Mouse (Mus musculus) hematopoietic stem cell, adult 5-6 weeks (primary cell): Measurements from ENCODE around the gene Tpx2. TPM values are rescaled to one million over a fixed set of nuclear protein-coding genes. Genes with fewer than 3 reads are reported as not detected.
A peak's percentile ranks its signal among the peaks of the same experiment; 100 is the strongest.

ENCODE experiments used
- ATAC-seq, 2 experiments: fragments of 125-278 bp in 1 of 2; replicated peaks in 1 of 2; 2 replicates each; pipeline ENCODE4 v1.8.0; 2016 to 2017; ENCODE audit warnings: inconsistent platforms in 2 of 2, mild to moderate bottlenecking in 2 of 2, moderate number of reproducible peaks in 2 of 2, low read depth in 1 of 2, moderate TSS enrichment in 1 of 2; ENCODE audit not compliant: low FRiP score in 2 of 2, poor library complexity in 2 of 2, severe bottlenecking in 2 of 2, insufficient read depth in 1 of 2, low TSS enrichment in 1 of 2
- total RNA-seq: library from RNA; stranded (forward); fragments of 172-1452, 232-1000 nt; gene quantifications from 2 replicates; pipeline ENCODE4 v1.2.3, GENCODE M21; 2017

Gene Tpx2
- total RNA-seq, 1 experiment from 2014 or later = 113 TPM

GRCm38 (mm10) chr2:152831019-152831878 is 16.5 kb upstream of the Tpx2 start, which contains the start of gene Bcl2l1:
Gene Bcl2l1 (minus strand): TSS chr2:152831728.
- peak; percentile 92 to 94 for ATAC-seq

DNA sequence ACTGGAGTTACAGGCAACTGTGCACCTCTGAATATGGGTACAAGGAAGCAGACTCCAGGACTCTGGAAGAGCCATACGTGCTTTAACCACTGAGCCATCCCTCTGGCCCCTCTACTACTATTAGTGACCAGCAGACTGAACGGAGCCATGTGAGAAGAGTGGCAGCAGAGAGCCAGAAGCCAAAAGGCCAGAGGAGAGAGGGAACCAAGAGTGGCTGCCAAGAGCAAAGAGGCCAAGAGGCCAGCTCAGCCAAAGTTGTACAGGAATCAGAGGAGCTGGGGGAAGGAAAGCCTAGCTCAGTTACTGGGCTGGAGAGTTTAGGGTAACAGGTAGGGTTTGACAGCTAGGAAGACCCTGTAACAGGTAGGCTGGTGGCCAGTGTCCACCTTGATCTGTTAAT is 8.5 kb upstream of the Tpx2 start:
- no peak for ATAC-seq

DNA sequence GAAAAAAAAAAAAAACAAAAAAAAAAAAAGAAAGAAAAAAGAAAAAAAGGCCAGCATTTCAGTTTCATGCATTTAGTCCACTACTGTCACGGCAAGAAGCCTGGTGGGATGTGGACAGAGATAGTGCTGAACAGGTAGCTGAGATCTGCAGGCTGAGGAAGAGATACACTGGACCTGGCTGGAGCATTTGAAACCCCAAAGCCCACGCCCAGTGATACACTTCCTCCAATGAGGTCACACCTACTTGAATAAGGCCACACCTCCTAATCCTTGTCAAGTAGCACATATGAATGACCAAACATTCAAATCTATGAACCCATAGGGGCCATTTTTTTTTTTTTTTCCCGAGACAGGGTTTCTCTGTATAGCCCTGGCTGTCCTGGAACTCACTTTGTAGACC is 5.0 kb upstream of the Tpx2 start:
- no peak for ATAC-seq

DNA sequence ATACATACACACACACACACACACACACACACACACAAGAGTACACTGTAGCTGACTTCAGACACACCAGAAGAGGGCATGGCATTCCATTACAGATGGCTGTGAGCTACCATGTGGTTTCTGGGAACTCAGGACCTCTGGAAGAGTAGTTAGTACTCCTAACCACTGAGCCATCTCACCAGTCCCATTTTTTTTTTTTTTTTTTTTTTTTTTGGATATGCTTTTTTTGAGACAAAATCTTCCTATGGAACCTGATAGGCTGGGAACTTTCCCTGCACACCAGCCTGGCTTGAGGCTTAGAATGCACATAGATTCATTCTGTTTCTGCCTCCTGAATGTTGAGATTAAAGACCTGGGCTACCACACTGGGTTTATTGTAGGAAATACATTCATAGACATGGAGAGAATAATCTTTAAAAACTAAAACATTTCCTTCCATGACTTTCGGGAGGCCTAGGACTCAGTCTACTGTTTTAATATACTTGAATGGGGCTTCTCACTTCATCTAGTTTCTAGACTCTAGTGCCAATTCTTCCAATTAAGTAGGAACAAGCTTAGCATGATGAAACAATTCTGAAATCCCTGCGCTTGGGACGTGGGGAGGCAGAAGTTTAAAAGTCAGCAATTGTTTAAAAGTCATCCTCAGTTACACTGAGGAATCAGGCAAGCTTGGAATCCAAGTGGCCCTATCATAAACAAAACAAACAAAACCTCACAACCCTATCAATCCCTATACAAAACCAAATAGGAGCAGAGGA is 528 bp upstream of the Tpx2 start:
- 0 out of 4 replicates have a peak, but pooled peaks of 1 of the 2 experiments have one; percentile 2 for ATAC-seq

GRCm38 (mm10) chr2:152848466-152848865 is 702 bp downstream of the Tpx2 start:
- no peak for ATAC-seq

DNA sequence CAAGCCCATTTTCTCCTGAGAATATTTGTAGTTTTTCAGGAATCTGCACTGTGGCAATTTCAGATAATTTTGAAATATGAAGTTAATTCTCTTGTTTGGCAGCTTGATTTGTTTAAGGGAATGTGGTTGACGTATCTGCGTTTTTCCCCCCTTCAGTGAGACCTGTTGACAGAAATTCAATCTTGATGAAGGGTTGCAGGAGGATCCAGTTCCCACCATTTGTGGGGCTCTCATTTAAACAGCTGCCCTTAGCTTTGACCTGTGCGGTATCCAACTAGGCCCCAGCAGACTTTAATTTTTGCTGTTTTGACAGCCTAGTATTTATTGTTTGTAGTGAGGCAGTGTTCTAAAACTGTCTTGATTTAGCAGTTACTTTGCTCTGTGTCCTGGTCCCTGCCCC is 11.7 kb downstream of the Tpx2 start:
- ATAC-seq = no peak

- ATAC-seq = no peak
Observed at GRCm38 (mm10) chr2:152861891-152862290, 14.1 kb downstream of the Tpx2 start.

DNA sequence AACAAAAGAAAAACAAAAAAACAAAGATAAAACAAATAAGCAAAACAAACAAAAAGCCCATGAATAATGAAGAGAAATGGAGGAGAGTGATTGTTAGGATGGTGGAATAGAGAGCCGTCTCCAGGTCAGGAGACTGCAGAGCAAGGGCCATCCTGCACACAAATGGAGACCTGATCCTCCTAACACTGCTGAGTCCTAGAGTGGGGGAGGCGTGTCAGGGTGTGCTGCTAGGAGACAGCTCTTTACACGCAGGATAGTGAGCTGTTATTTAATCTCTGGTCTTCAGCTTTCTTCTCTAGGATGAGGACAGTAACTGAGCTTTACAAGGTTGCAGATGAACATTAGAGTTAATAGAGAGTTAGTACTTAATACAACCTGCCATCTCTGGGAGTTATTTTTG is 14.9 kb downstream of the Tpx2 start:
- ATAC-seq = no peak

DNA sequence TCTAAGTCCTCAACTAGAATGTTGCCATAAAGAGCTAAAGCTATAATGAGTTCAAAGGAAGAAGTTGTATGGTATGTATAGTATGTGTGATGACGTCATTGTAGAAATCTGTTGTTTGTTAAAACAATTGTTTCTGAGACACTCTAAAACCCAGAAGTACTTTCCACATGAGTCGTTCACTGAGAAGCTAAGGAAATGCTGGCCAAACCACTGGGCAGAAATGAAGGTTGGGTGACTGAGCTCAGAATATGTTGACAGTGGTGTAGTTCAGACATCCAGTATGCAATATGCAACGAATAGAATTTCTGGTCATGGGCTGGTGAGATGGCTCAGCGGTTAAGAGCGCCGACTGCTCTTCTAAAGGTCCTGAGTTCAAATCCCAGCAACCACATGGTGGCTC is 15.6 kb downstream of the Tpx2 start:
- no peak for ATAC-seq

GRCm38 (mm10) chr2:152878239-152878638 is 30.5 kb downstream of the Tpx2 start:
- ATAC-seq = no peak

GRCm38 (mm10) chr2:152880898-152881297 is 33.1 kb downstream of the Tpx2 start:
- ATAC-seq = no peak

DNA sequence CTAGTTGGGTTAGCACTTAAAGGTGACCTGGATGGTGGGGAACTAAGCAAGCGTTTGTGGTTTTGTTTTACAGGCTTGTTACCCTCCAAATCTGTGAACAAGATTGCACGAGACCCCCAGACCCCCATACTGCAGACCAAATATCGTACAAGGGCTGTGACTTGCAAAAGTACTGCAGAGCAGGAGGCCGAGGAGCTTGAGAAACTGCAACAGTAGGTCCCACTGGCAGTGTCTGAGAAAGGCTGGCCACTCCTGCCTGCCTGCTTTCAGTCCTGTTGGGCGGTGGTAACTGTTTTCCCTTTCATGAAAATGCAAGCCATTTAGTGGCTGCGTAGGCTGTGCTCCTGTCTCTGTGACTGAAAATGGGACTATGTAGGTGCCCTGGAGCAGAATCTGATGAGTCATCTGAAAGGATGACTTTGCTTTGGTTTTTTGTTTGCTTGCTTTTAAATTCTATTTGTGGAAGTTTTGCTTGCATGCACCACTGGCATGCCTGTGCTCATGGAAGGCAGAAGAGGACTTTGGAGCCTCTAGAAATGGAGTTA is 36.4 kb downstream of the Tpx2 start:
- ATAC-seq = no peak

DNA sequence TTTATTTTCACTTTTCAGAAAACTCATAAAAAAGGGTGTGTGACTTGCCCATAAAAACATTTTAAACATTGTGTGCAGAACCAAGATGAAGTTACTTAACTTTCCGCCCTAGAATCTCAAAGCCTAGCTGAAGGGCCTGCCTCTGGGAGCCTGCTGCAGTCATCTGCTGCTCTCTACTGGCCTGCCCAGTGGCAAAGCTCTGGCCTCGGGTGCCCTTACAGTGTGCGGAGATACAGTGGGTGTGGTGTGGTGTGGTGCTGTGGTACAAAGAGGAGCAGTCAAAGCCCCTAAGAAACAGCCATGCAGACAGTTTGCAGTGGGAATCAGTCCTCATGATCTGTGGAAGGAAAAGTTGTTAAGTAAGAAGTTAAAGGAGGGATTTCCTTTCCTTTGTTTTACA is 39.5 kb downstream of the Tpx2 start:
- ATAC-seq = no peak

DNA sequence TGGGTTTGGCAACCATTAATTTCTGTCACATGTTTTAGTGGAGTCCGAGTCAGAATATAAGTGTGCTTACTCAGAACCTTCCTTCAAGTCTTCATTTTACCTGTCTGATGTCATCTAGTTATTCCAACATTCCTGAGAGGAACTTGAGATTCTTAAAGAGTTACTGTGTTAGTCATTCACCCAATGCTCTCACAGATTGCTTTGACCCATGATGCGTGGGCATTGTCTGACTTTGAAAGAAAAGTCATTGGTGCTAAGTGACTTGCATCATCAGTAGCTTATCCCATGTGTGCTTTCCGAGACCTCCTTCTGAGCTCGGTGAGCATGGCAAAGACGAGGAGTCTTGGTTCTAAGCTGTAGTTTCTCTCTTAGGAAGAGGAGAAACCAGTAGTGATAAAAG is 41.0 kb downstream of the Tpx2 start:
- ATAC-seq = no peak

GRCm38 (mm10) chr2:152895834-152896233 is 48.1 kb downstream of the Tpx2 start:
- no peak for ATAC-seq

DNA sequence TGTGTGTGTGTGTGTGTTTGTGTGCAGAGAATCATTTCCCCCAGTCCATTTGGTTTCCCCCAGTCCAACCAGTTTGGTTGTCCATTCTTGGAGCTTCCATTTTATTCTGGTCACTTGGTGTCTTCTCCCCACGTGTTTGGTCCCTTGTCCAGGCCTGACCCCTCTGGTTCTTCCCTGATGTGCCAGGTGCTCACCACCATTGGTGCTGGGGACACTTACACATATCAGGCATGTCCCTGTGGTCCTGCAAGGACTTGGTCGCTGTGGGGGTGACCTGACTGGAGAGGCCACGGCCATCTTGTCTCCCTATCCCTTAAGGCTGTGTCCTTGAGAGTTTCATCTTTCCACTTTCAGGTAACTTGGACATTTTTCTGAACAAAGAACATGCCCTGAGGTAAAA is 49.2 kb downstream of the Tpx2 start:
- ATAC-seq = no peak

- no peak for ATAC-seq
Observed at GRCm38 (mm10) chr2:152899011-152899410, 51.2 kb downstream of the Tpx2 start.

DNA sequence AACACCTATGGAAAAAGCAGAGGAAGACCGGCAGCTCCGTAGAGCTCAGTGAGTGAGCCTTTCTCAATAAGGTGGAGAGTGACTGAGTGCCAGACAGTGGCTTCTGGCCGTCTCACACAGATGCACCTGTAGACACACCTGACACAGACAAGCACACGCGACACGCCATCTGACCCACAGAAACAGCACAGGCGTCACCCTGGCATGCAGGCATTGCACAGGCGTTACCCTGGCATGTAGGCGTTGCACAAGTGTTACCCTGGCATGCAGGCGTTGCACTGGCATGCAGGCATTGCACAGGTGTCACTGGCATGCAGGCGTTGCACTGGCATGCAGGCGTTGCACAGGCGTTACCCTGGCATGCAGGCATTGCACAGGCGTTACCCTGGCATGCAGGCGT is 53.5 kb downstream of the Tpx2 start:
- ATAC-seq = no peak
